Mouse (Mus musculus): ENCODE measurements around the gene Fbxl13. TPM values are rescaled to one million over a fixed set of nuclear protein-coding genes. Genes with fewer than 3 reads are reported as not detected.

Fbxl13 gene
- polyA plus RNA-seq, 2 experiments = 0.05 to 0.08 TPM

DNA sequence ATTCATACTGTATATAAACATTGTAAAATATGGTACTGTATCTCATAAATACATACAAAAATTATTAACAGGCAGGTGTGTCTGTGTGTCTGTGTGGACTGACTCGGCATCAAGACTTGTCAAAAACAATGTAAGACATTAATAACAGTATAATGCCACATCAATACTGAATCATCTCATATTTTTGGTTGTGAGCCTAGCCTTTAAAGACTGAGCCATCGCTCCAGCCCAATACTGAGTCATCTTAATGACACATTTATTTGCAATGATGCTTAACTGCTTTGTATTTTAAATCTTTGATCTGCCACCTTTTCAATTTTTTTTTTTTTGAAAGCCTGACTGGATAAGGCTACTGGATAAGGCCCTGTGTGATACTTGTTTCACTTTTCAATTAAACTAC lies 146.9 kb downstream of the Fbxl13 start:
- no peaks in the 10 kb centered on the region for H3K36me3 ChIP-seq (replicated peaks; ENCODE audit: control insufficient read depth, insufficient read depth, low read depth)
- H3K9me3 ChIP-seq (ENCODE audit: control insufficient read depth, low read length) = no peaks in the 10 kb centered on the region
- ATAC-seq (ENCODE audit: insufficient read depth) (no peak), DNase-seq (ENCODE audit: low read depth in 3 of 3, low spot score in 3 of 3) (no peak)
- no peaks in the 10 kb centered on the region for H3K4me1 ChIP-seq (replicated peaks; ENCODE audit: control insufficient read depth in 2 of 2, insufficient read depth in 2 of 2, low read length in 1 of 2)
- WGBS (ENCODE audit: insufficient replicate concordance) = 71% methylated on average over 2 of the region's 2 CpGs
- no peak overlapping the region for H3K4me3 ChIP-seq (ENCODE audit: insufficient read depth in 1 of 2, low read depth in 2 of 2, low read length in 2 of 2)
- H3K4me2 ChIP-seq (ENCODE audit: low read depth) = no peak overlapping the region
- H3K9ac ChIP-seq (replicated peaks) = no peak overlapping the region
- H3K27ac ChIP-seq = no peak overlapping the region
- TF ChIP-seq CTCF (IDR thresholded peaks at IDR 0.05; ENCODE audit: low read depth) (no peak), EP300 (IDR thresholded peaks at IDR 0.05; ENCODE audit: low read depth) (no peak)
- H3K27me3 ChIP-seq (ENCODE audit: control insufficient read depth, insufficient read depth, low read length) = no peaks in the 10 kb centered on the region

DNA sequence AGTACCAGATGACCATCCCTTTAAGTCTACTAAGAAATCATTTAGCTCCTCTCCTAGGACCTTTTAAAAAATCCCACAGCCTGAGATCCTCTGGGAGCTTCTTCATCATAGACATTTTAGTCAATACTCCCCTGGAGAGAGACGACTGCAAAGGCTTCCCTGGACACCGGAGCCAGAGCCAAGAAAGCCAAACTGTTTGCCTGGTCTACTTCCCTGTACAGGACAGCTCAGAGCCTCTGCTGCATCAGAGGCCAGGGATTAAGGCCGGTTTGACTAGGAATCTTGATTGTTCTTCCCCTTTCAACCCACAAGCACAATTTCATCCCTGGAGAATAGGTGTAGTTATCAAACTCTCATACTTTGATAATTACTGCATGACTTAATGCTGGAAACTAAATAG lies 148.6 kb downstream of the Fbxl13 start:
- H3K9me3 ChIP-seq (ENCODE audit: control insufficient read depth, low read length) = no peaks in the 10 kb centered on the region
- no peak for DNase-seq (ENCODE audit: low read depth in 3 of 3, low spot score in 3 of 3)
- H3K4me2 ChIP-seq (ENCODE audit: low read depth) = no peak overlapping the region
- TF ChIP-seq EP300 (IDR thresholded peaks at IDR 0.05; ENCODE audit: low read depth) (no peak), CTCF (IDR thresholded peaks at IDR 0.05; ENCODE audit: low read depth) (no peak)
- no peaks in the 10 kb centered on the region for H3K36me3 ChIP-seq (replicated peaks; ENCODE audit: control insufficient read depth, insufficient read depth, low read depth)
- no peaks in the 10 kb centered on the region for H3K27me3 ChIP-seq (ENCODE audit: control insufficient read depth, insufficient read depth, low read length)
- WGBS (ENCODE audit: insufficient replicate concordance) = 51% methylated on average over 3 of the region's 3 CpGs
- H3K4me3 ChIP-seq (ENCODE audit: insufficient read depth in 1 of 2, low read depth in 2 of 2, low read length in 2 of 2) = no peak overlapping the region
- H3K27ac ChIP-seq = no peak overlapping the region
- ATAC-seq (ENCODE audit: insufficient read depth) = no peak
- no peak overlapping the region for H3K9ac ChIP-seq (replicated peaks)
- H3K4me1 ChIP-seq (replicated peaks; ENCODE audit: control insufficient read depth in 2 of 2, insufficient read depth in 2 of 2, low read length in 1 of 2) = no peaks in the 10 kb centered on the region

DNA sequence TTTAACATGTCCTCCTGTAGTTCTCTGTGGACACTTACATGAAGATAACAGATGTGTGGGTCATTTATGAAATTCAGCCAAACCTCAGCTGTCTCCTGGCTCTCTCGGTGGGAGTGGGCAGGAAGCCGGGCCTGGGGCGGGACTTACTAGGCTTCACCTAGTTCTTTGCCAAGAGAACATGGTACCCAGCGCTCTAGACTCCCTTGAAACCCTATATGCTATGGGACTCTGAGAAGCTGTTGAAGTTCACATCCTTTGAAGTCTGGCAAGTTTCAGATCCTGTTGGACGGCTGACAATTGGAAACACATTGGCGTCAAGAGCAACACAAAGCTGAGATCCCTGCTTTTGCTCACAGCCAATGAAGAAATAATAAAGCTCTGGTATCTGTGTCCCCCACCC lies 149.1 kb downstream of the Fbxl13 start:
- Histone ChIP-seq H3K4me3 (ENCODE audit: insufficient read depth in 1 of 2, low read depth in 2 of 2, low read length in 2 of 2) (no peak overlapping the region), H3K27me3 (ENCODE audit: control insufficient read depth, insufficient read depth, low read length) (no peaks in the 10 kb centered on the region), H3K9me3 (ENCODE audit: control insufficient read depth, low read length) (no peaks in the 10 kb centered on the region), H3K4me2 (ENCODE audit: low read depth) (no peak overlapping the region), H3K9ac (replicated peaks) (no peak overlapping the region), H3K4me1 (replicated peaks; ENCODE audit: control insufficient read depth in 2 of 2, insufficient read depth in 2 of 2, low read length in 1 of 2) (no peaks in the 10 kb centered on the region), H3K36me3 (replicated peaks; ENCODE audit: control insufficient read depth, insufficient read depth, low read depth) (no peaks in the 10 kb centered on the region), H3K27ac (no peak overlapping the region)
- no peak for TF ChIP-seq CTCF (IDR thresholded peaks at IDR 0.05; ENCODE audit: low read depth)
- no peak for TF ChIP-seq EP300 (IDR thresholded peaks at IDR 0.05; ENCODE audit: low read depth)
- no peak for ATAC-seq (ENCODE audit: insufficient read depth)
- no peak for DNase-seq (ENCODE audit: low read depth in 3 of 3, low spot score in 3 of 3)
- WGBS (ENCODE audit: insufficient replicate concordance) = 65% methylated on average over 6 of the region's 6 CpGs

DNA sequence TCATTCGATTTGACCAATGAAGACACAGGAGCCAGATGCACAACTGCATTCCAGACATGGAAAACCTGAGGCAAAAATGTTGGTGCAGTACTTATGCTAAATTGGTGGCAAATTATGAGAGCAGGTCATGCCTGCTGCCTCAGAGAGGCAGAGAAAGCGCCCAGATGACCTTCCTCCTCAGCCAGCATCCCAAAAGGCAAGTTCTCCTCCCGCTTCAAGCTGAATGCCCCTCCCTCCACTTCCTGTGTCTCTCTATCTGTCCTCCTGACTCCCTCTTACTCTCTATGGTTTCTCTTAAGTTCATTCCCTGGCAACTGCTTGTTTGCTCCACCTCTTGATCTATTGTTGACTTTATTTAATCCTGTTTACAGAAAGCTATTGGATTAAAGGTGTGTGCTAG lies 150.7 kb downstream of the Fbxl13 start:
- TF ChIP-seq CTCF (IDR thresholded peaks at IDR 0.05; ENCODE audit: low read depth) (no peak), EP300 (IDR thresholded peaks at IDR 0.05; ENCODE audit: low read depth) (no peak)
- no peaks in the 10 kb centered on the region for H3K4me1 ChIP-seq (replicated peaks; ENCODE audit: control insufficient read depth in 2 of 2, insufficient read depth in 2 of 2, low read length in 1 of 2)
- no peak overlapping the region for H3K9ac ChIP-seq (replicated peaks)
- no peak overlapping the region for H3K4me2 ChIP-seq (ENCODE audit: low read depth)
- no peaks in the 10 kb centered on the region for H3K9me3 ChIP-seq (ENCODE audit: control insufficient read depth, low read length)
- H3K4me3 ChIP-seq (ENCODE audit: insufficient read depth in 1 of 2, low read depth in 2 of 2, low read length in 2 of 2) = no peak overlapping the region
- H3K27ac ChIP-seq = no peak overlapping the region
- H3K36me3 ChIP-seq (replicated peaks; ENCODE audit: control insufficient read depth, insufficient read depth, low read depth) = no peaks in the 10 kb centered on the region
- 23% methylated on average over 3 of the region's 3 CpGs for WGBS (ENCODE audit: insufficient replicate concordance)
- ATAC-seq (ENCODE audit: insufficient read depth) = no peak
- H3K27me3 ChIP-seq (ENCODE audit: control insufficient read depth, insufficient read depth, low read length) = no peaks in the 10 kb centered on the region
- no peak for DNase-seq (ENCODE audit: low read depth in 3 of 3, low spot score in 3 of 3)

DNA sequence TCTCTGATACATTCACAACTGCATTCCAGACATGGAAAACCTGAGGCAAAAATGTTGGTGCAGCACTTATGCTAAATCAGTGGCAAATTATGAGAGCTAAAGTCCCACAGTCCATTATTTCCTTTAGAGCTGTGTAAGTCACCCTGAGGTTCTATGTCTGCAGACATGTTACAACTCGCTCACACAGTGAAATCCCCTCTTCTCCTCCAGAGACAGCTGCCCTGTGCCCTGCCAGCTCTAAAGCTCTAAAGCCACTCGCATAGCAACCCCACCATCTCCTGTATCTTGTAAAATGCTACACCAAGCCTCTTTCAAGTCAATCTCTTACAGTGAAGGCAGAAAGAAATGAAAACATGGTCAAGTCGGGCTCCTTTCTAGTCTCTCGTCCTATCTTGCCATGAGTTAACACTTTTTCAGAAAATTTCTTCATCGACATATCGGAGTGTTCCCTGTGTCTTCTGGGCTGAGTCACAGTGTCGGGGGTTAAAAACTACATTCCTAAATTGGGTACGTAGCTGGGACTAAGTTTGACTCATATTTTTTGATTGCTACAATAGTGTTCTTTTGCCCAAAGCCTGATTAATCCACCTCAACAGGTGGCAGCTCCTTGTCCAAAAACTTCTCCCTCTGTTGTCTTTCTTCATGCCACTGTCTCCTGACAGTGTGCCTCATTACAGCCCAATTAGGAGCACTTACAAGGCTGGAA lies 152.0 kb downstream of the Fbxl13 start:
- Histone ChIP-seq H3K4me2 (ENCODE audit: low read depth) (no peak overlapping the region), H3K4me1 (replicated peaks; ENCODE audit: control insufficient read depth in 2 of 2, insufficient read depth in 2 of 2, low read length in 1 of 2) (no peaks in the 10 kb centered on the region), H3K4me3 (ENCODE audit: insufficient read depth in 1 of 2, low read depth in 2 of 2, low read length in 2 of 2) (no peak overlapping the region), H3K9ac (replicated peaks) (no peak overlapping the region), H3K27me3 (ENCODE audit: control insufficient read depth, insufficient read depth, low read length) (no peaks in the 10 kb centered on the region), H3K27ac (no peak overlapping the region), H3K9me3 (ENCODE audit: control insufficient read depth, low read length) (no peaks in the 10 kb centered on the region), H3K36me3 (replicated peaks; ENCODE audit: control insufficient read depth, insufficient read depth, low read depth) (no peaks in the 10 kb centered on the region)
- ATAC-seq (ENCODE audit: insufficient read depth) (no peak), DNase-seq (ENCODE audit: low read depth in 3 of 3, low spot score in 3 of 3) (no peak)
- TF ChIP-seq EP300 (IDR thresholded peaks at IDR 0.05; ENCODE audit: low read depth) (no peak), CTCF (IDR thresholded peaks at IDR 0.05; ENCODE audit: low read depth) (no peak)
- 66% methylated on average over 8 of the region's 8 CpGs for WGBS (ENCODE audit: insufficient replicate concordance)

Measured in liver, embryonic 14.5 days (tissue).